Mouse (Mus musculus): ENCODE results near the gene Rrn3. TPM values are rescaled to one million over a fixed set of nuclear protein-coding genes. Genes with fewer than 3 reads are reported as not detected.
"Not testable (repeated sequence)": the region's sequence is repeated elsewhere in the genome, so short reads cannot be mapped to it uniquely, and the experiment has no call there.

Rrn3 gene
- 49.8 and 54.5 TPM in 2 replicates for polyA plus RNA-seq (2014; fragmentation: Nextera tagmentation; extraction: Ambion mirVana)

DNA sequence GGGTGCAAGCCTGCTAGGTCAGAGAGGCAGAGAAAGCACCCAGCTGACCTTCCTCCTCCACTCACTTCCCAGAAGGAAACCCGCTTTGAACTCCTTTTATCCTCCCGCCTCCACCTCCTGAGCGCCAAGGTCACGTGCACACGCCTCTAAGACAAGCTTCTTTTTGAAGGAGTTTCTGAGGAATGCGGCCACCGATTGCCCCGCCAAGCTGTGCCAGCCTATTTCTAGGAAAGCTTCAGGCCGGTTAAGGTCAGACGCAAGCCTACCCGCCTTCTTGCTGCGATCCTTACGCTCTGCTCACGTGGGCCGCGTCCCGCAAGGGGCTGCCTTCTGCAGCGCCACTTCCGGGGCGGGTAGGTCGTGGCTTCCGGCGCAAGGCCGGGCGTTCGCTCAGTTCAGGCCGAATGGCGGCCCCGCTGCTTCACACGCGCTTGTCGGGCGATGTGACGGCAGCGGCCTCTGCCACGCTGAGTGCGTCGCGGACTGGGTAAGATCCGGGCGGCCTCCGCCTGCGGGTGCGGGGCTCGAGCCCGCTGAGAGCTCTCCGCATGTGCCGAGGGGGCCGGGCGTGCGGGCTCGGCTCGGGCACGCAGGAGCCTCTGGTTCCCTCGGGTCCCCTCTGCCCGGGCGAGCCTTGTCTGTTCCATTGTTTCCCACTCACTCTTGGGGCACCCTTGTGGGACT, at the start of gene Rrn3:
Gene Rrn3, plus strand, starts transcription at position 356 of the 684 bp plus-strand sequence.
- Histone ChIP-seq H3K4me3 (ENCODE audit: control insufficient read depth in 1 of 2, insufficient read depth in 1 of 2, low read depth in 1 of 2, low read length in 2 of 2) (peak within 1 kb of the TSS; percentile 73 to 87), H3K4me2 (ENCODE audit: low read length) (peak within 1 kb of the TSS; percentile 82), H3K27me3 (ENCODE audit: control insufficient read depth, insufficient read depth, low read length) (no peaks in the 10 kb centered on the region), H3K9ac (ENCODE audit: low read length) (peak within 1 kb of the TSS; percentile 87), H3K9me3 (ENCODE audit: control insufficient read depth, low read length) (0 out of 2 replicates have a peak, but pooled peaks cover 9% of the 10 kb centered on the region), H3K27ac (replicated peaks in 1 of 2; ENCODE audit: control insufficient read depth in 1 of 2, insufficient read depth in 1 of 2, low read depth in 2 of 2, low read length in 2 of 2) (peak within 1 kb of the TSS; percentile 81), H3K36me3 (ENCODE audit: control insufficient read depth, insufficient read depth, low read length) (peaks cover 30% of the 10 kb centered on the region), H3K4me1 (ENCODE audit: control insufficient read depth in 2 of 2, insufficient read depth in 2 of 2, low read length in 2 of 2) (peaks cover 7 to 12% of the 10 kb centered on the region in 2 experiments)
- under 1% methylated on average over 57 of the region's 57 CpGs for WGBS
- peak; percentile 95 for ATAC-seq (ENCODE audit: insufficient number of reproducible peaks, insufficient read depth, low FRiP score, low read depth)

DNA sequence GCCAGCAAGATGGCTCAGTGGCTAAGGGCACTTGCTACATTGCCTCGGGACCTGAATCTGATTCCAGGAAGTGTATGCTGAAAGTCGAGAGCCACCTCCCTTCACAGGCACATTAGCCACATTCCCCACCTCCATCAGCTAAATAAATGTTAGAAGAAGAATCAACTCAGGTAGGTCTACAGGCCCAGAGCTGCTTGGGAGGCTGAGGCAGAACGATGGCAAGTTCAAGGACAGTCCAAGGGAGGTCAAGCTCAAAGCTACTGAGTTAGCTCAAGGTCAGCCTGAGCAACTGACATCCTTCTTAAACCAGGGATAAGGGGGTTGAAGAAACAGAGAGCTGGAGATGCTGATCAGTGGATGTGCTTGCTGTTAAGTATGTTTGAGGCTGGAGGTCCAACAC, 47.7 kb upstream of the Rrn3 start:
- H3K4me2 ChIP-seq (ENCODE audit: low read length) = no peak overlapping the region
- H3K4me1 ChIP-seq (ENCODE audit: control insufficient read depth in 2 of 2, insufficient read depth in 2 of 2, low read length in 2 of 2) = peaks cover 2 to 7% of the 10 kb centered on the region in 2 experiments
- no peaks in the 10 kb centered on the region for H3K27me3 ChIP-seq (ENCODE audit: control insufficient read depth, insufficient read depth, low read length)
- H3K36me3 ChIP-seq (ENCODE audit: control insufficient read depth, insufficient read depth, low read length) = no peaks in the 10 kb centered on the region
- H3K9me3 ChIP-seq (ENCODE audit: control insufficient read depth, low read length) = no peaks in the 10 kb centered on the region
- 68% methylated on average over 3 of the region's 3 CpGs for WGBS
- no peak for ATAC-seq (ENCODE audit: insufficient number of reproducible peaks, insufficient read depth, low FRiP score, low read depth)
- H3K9ac ChIP-seq (ENCODE audit: low read length) = no peak overlapping the region
- no peak overlapping the region for H3K4me3 ChIP-seq (ENCODE audit: control insufficient read depth in 1 of 2, insufficient read depth in 1 of 2, low read depth in 1 of 2, low read length in 2 of 2)
- no peak overlapping the region for H3K27ac ChIP-seq (replicated peaks in 1 of 2; ENCODE audit: control insufficient read depth in 1 of 2, insufficient read depth in 1 of 2, low read depth in 2 of 2, low read length in 2 of 2)

DNA sequence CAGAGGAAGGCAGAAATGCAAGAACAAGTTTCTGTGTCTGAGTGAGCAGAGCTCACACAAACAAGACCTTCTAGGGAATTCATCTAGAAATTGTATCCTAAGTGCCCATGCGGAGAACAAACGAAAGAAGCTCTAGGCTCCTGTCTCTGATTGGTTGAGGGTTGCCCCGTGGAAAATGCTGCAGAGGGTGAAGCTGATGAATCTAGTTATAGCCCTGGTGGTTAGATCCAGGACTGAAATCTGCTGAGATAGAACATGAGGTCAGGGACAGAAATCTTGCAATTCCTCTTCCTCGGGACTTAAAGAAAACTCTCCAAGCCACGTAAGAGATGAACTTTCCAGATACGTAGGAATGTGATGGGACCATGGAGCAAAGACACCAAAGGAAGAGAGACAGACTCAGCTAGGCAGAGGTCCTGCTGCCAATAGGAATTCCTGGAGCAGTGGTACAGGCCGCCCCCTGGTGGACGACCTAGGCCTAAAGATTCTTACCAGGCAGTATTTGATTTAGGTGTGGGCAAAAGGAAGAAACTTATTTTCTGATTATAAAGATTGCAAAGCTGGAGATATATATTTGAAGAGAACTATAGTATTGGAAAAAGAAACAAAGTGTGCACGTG, 46.9 kb upstream of the Rrn3 start:
- H3K36me3 ChIP-seq (ENCODE audit: control insufficient read depth, insufficient read depth, low read length) = no peaks in the 10 kb centered on the region
- ATAC-seq (ENCODE audit: insufficient number of reproducible peaks, insufficient read depth, low FRiP score, low read depth) = no peak
- H3K4me1 ChIP-seq (ENCODE audit: control insufficient read depth in 2 of 2, insufficient read depth in 2 of 2, low read length in 2 of 2) = peaks cover 2 to 7% of the 10 kb centered on the region in 2 experiments
- H3K4me2 ChIP-seq (ENCODE audit: low read length) = no peak overlapping the region
- no peak overlapping the region for H3K4me3 ChIP-seq (ENCODE audit: control insufficient read depth in 1 of 2, insufficient read depth in 1 of 2, low read depth in 1 of 2, low read length in 2 of 2)
- no peaks in the 10 kb centered on the region for H3K9me3 ChIP-seq (ENCODE audit: control insufficient read depth, low read length)
- WGBS = 16% methylated on average over 9 of the region's 9 CpGs
- no peaks in the 10 kb centered on the region for H3K27me3 ChIP-seq (ENCODE audit: control insufficient read depth, insufficient read depth, low read length)
- H3K27ac ChIP-seq (replicated peaks in 1 of 2; ENCODE audit: control insufficient read depth in 1 of 2, insufficient read depth in 1 of 2, low read depth in 2 of 2, low read length in 2 of 2) = no peak overlapping the region
- no peak overlapping the region for H3K9ac ChIP-seq (ENCODE audit: low read length)

DNA sequence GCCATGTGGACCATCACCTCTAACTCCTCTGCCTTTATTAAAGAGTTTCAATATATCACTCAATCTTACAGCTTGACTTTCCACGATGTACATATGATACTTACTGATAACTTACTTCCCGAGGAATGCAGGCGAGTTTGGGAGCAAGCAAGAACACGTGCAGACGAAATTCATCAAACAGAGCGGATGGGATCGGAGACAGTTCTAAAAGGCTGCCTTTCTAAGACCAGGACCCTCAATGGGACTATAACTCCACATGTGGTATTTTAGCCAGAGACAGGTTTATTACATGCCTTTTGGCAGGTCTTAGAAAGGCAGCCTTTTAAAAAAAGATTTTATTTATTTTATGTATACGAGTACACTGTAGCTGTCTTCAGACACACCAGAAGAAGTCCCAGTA, 44.5 kb upstream of the Rrn3 start:
- H3K9me3 ChIP-seq (ENCODE audit: control insufficient read depth, low read length) = no peaks in the 10 kb centered on the region
- H3K4me2 ChIP-seq (ENCODE audit: low read length) = no peak overlapping the region
- no peaks in the 10 kb centered on the region for H3K36me3 ChIP-seq (ENCODE audit: control insufficient read depth, insufficient read depth, low read length)
- H3K4me3 ChIP-seq (ENCODE audit: control insufficient read depth in 1 of 2, insufficient read depth in 1 of 2, low read depth in 1 of 2, low read length in 2 of 2) = no peak overlapping the region
- 74% methylated on average over 8 of the region's 8 CpGs for WGBS
- ATAC-seq (ENCODE audit: insufficient number of reproducible peaks, insufficient read depth, low FRiP score, low read depth) = no peak
- no peaks in the 10 kb centered on the region for H3K27me3 ChIP-seq (ENCODE audit: control insufficient read depth, insufficient read depth, low read length)
- H3K27ac ChIP-seq (replicated peaks in 1 of 2; ENCODE audit: control insufficient read depth in 1 of 2, insufficient read depth in 1 of 2, low read depth in 2 of 2, low read length in 2 of 2) = no peak overlapping the region
- no peak overlapping the region for H3K9ac ChIP-seq (ENCODE audit: low read length)
- peaks cover 0 to under 1% of the 10 kb centered on the region in 2 experiments; a peak in 1 of 4 replicates for H3K4me1 ChIP-seq (ENCODE audit: control insufficient read depth in 2 of 2, insufficient read depth in 2 of 2, low read length in 2 of 2)

DNA sequence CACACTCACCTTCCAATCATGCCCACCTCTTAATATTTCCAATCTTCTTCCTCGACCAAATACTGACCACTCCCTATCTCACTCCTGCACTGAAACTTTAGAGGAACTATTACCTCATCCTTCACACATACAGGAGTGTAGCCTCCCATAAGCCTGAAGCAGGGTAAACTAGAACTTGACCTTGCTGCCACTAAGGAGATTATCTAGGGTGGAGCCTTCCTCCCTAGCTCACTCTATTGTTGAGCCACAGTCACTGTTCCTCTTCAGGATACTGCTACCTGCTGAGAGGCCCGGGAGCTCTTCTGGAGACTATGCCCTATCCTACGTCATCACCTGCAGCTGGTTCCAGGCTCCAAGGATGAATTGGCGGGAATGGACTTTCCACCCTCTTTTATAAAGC, 41.5 kb upstream of the Rrn3 start:
- H3K36me3 ChIP-seq (ENCODE audit: control insufficient read depth, insufficient read depth, low read length); H3K9ac ChIP-seq (ENCODE audit: low read length); H3K27me3 ChIP-seq (ENCODE audit: control insufficient read depth, insufficient read depth, low read length); H3K9me3 ChIP-seq (ENCODE audit: control insufficient read depth, low read length); H3K27ac ChIP-seq (replicated peaks in 1 of 2; ENCODE audit: control insufficient read depth in 1 of 2, insufficient read depth in 1 of 2, low read depth in 2 of 2, low read length in 2 of 2); H3K4me2 ChIP-seq (ENCODE audit: low read length); H3K4me3 ChIP-seq (ENCODE audit: control insufficient read depth in 1 of 2, insufficient read depth in 1 of 2, low read depth in 1 of 2, low read length in 2 of 2); ATAC-seq (ENCODE audit: insufficient number of reproducible peaks, insufficient read depth, low FRiP score, low read depth); H3K4me1 ChIP-seq (ENCODE audit: control insufficient read depth in 2 of 2, insufficient read depth in 2 of 2, low read length in 2 of 2): not testable (repeated sequence)
- 54% methylated on average over 4 of the region's 4 CpGs for WGBS

DNA sequence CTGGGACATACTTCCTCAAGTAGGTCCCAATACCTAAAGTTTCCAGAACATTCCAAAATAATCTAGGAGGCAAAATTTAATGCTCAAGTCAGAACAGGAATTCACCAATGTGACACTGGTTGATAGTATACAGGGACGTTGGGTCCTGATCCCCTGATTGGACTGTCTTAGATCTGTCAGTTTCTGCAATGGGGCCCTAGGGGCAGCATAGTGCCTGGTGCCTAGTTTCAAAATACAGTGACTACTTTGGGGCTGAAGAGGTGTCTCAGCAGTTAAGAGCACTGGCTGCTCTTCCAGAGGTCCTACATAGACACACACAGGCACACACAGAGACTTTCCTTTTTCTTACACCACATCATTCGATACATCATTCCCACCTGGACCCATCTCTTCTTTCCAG, 39.7 kb upstream of the Rrn3 start:
- WGBS = 67% methylated on average over 2 of the region's 2 CpGs
- Histone ChIP-seq H3K9me3 (ENCODE audit: control insufficient read depth, low read length) (no peaks in the 10 kb centered on the region), H3K9ac (ENCODE audit: low read length) (no peak overlapping the region), H3K4me3 (ENCODE audit: control insufficient read depth in 1 of 2, insufficient read depth in 1 of 2, low read depth in 1 of 2, low read length in 2 of 2) (no peak overlapping the region), H3K4me2 (ENCODE audit: low read length) (no peak overlapping the region), H3K4me1 (ENCODE audit: control insufficient read depth in 2 of 2, insufficient read depth in 2 of 2, low read length in 2 of 2) (no peaks in the 10 kb centered on the region), H3K36me3 (ENCODE audit: control insufficient read depth, insufficient read depth, low read length) (no peaks in the 10 kb centered on the region), H3K27ac (replicated peaks in 1 of 2; ENCODE audit: control insufficient read depth in 1 of 2, insufficient read depth in 1 of 2, low read depth in 2 of 2, low read length in 2 of 2) (no peak overlapping the region), H3K27me3 (ENCODE audit: control insufficient read depth, insufficient read depth, low read length) (no peaks in the 10 kb centered on the region)
- no peak for ATAC-seq (ENCODE audit: insufficient number of reproducible peaks, insufficient read depth, low FRiP score, low read depth)

DNA sequence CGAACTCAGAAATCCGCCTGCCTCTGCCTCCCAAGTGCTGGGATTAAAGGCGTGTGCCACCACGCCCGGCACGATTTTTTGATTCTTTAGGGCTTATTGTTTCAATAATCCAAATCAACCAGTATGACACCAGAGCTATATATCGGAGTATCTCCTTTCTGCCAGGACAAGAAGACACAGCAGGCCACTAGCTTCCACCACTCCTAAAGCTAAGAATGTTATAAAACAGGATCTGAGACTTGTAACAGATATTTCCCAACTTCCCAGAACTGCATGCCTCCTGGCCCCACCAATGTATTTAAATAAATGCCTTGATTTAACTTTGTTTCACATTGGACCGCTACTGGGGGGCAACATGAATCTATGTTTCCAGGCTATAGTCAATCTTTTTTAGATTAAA, 32.8 kb upstream of the Rrn3 start:
- Histone ChIP-seq H3K27ac (replicated peaks in 1 of 2; ENCODE audit: control insufficient read depth in 1 of 2, insufficient read depth in 1 of 2, low read depth in 2 of 2, low read length in 2 of 2) (no peak overlapping the region), H3K9ac (ENCODE audit: low read length) (no peak overlapping the region), H3K27me3 (ENCODE audit: control insufficient read depth, insufficient read depth, low read length) (0 out of 2 replicates have a peak, but pooled peaks cover 2% of the 10 kb centered on the region), H3K36me3 (ENCODE audit: control insufficient read depth, insufficient read depth, low read length) (no peaks in the 10 kb centered on the region), H3K9me3 (ENCODE audit: control insufficient read depth, low read length) (no peaks in the 10 kb centered on the region), H3K4me3 (ENCODE audit: control insufficient read depth in 1 of 2, insufficient read depth in 1 of 2, low read depth in 1 of 2, low read length in 2 of 2) (no peak overlapping the region), H3K4me2 (ENCODE audit: low read length) (no peak overlapping the region), H3K4me1 (ENCODE audit: control insufficient read depth in 2 of 2, insufficient read depth in 2 of 2, low read length in 2 of 2) (no peaks in the 10 kb centered on the region)
- WGBS = 91% methylated on average over 8 of the region's 8 CpGs
- no peak for ATAC-seq (ENCODE audit: insufficient number of reproducible peaks, insufficient read depth, low FRiP score, low read depth)
